18 mouse cellular contexts compared by ENCODE assay signal in genomic region chr9:21625342-21626339, GRCm38 (mm10). TPM values are rescaled to one million over a fixed set of nuclear protein-coding genes. Genes with fewer than 3 reads are reported as not detected.
DNase-seq lines count a peak whose midpoint lies in the region; ATAC-seq and TF ChIP-seq lines count a peak whose summit lies in the region.
"Had no signal": no experiment of that assay in that cellular context is flagged by ENCODE, and none has a peak within 500 bp of the region (broad histone marks: within the 10 kb centered on the region; RNA-seq: fewer than 3 reads in every experiment).

No protein-coding gene starts in this region.

- TF ChIP-seq EP300 in heart, postnatal 0 days (IDR thresholded peaks at IDR 0.05; ENCODE audit: low read depth): no peak

- H3K9ac ChIP-seq in heart, postnatal 0 days (replicated peaks; ENCODE audit: low read depth, low read length): 0 out of 2 replicates have a peak overlapping the region, but pooled peaks have one; percentile 20
- H3K9ac ChIP-seq: forebrain, postnatal 0 days; heart, embryonic 12.5 days; intestine, embryonic 15.5 days; limb, embryonic 15.5 days had no signal

- peak overlapping the region; percentile 51; the same call in 1 of the 2 replicates for H3K27ac ChIP-seq in heart, postnatal 0 days (ENCODE audit: low read depth)
- peak overlapping the region; percentile 100 for H3K27ac ChIP-seq in thymus, adult 2 months (ENCODE audit: control insufficient read depth, insufficient read depth, low read length)
- H3K27ac ChIP-seq: intestine, embryonic 15.5 days; limb, embryonic 15.5 days had no signal

- ATAC-seq in heart, postnatal 0 days (ENCODE audit: insufficient read depth, low read depth): no peak
- no peak for ATAC-seq in megakaryocyte progenitor cell, adult 5-6 weeks (replicated peaks; ENCODE audit: poor library complexity)
- ATAC-seq: forebrain, postnatal 0 days; intestine, embryonic 15.5 days had no signal

- no peak for DNase-seq in heart, postnatal 0 days (ENCODE audit: low spot score)
- no peak for DNase-seq in heart, adult 18-20 months
- DNase-seq in spleen, adult 18-20 months: peak; percentile 24 to 35
- DNase-seq in spleen, adult 12 weeks (ENCODE audit: low spot score): no peak
- peak; percentile 67 for DNase-seq in thymus, adult 2 months
- DNase-seq in cerebellum, postnatal 14 days: no peak
- DNase-seq: adrenal gland, postnatal 10 days; cerebellum, adult 8-10 months; embryo, embryonic 11 days; forebrain, postnatal 0 days; gastrocnemius, postnatal 36 days; kidney, postnatal 25 days; layer of hippocampus, adult 9-11 months; lung, adult 2 months had no signal

- no peak for TF ChIP-seq CTCF in heart, postnatal 0 days (IDR thresholded peaks at IDR 0.05; ENCODE audit: low read depth)
- TF ChIP-seq CTCF in thymus, adult 2 months (IDR thresholded peaks at IDR 0.05; ENCODE audit: borderline replicate concordance, control insufficient read depth, extremely low read depth, insufficient read depth, low read length, poor library complexity): no peak

- 80% methylated on average over 10 of the region's 10 CpGs for WGBS in heart, postnatal 0 days
- WGBS in thymus, adult 2 months: 41% methylated on average over 10 of the region's 10 CpGs

- no peaks in the 10 kb centered on the region for H3K27me3 ChIP-seq in heart, postnatal 0 days (ENCODE audit: control insufficient read depth, insufficient read depth, low read length)
- H3K27me3 ChIP-seq in thymus, adult 2 months (ENCODE audit: control insufficient read depth, insufficient read depth, low read length): no peaks in the 10 kb centered on the region
- H3K27me3 ChIP-seq: heart, embryonic 12.5 days; intestine, embryonic 15.5 days; limb, embryonic 15.5 days had no signal

- TF ChIP-seq POLR2A in thymus, adult 2 months (IDR thresholded peaks at IDR 0.05; ENCODE audit: control insufficient read depth, extremely low read depth, insufficient read depth, low read length, poor library complexity): no peak

- no peaks in the 10 kb centered on the region for H3K4me1 ChIP-seq in heart, postnatal 0 days (ENCODE audit: control insufficient read depth, insufficient read depth)
- peaks cover 23% of the 10 kb centered on the region for H3K4me1 ChIP-seq in thymus, adult 2 months (replicated peaks; ENCODE audit: control insufficient read depth, insufficient read depth, low read length)

- no peak overlapping the region for H3K4me2 ChIP-seq in heart, postnatal 0 days (ENCODE audit: low read depth, low read length)
- H3K4me2 ChIP-seq: heart, embryonic 12.5 days; intestine, embryonic 15.5 days; limb, embryonic 15.5 days had no signal

- no peaks in the 10 kb centered on the region for H3K36me3 ChIP-seq in heart, postnatal 0 days (replicated peaks; ENCODE audit: control insufficient read depth, insufficient read depth, low read length)
- H3K36me3 ChIP-seq in thymus, adult 2 months (ENCODE audit: control insufficient read depth, insufficient read depth, low read length): no peaks in the 10 kb centered on the region
- H3K36me3 ChIP-seq: limb, embryonic 15.5 days had no signal

- no peaks in the 10 kb centered on the region for H3K9me3 ChIP-seq in heart, postnatal 0 days (replicated peaks; ENCODE audit: control insufficient read depth, low read length)
- H3K9me3 ChIP-seq: heart, embryonic 12.5 days; intestine, embryonic 15.5 days; limb, embryonic 15.5 days had no signal

- H3K4me3 ChIP-seq in heart, postnatal 0 days (ENCODE audit: low read depth, low read length): no peak overlapping the region
- peak overlapping the region; percentile 29 for H3K4me3 ChIP-seq in thymus, adult 2 months (ENCODE audit: control insufficient read depth, insufficient read depth, low read length)
- H3K4me3 ChIP-seq: heart, embryonic 12.5 days; intestine, embryonic 15.5 days; limb, embryonic 15.5 days had no signal

RNA-seq across cellular contexts. Expression of gene Smarca4, which starts 9.7 kb away (rescaled TPM):
- total RNA-seq in heart, postnatal 0 days (2014; rRNA removed; ENCODE audit: low replicate concordance): 55.9 and 66.0 TPM in 2 replicates
- 22.2 and 22.9 TPM in 2 replicates for polyA plus RNA-seq in heart, postnatal 0 days (2015; fragmentation: Nextera tagmentation; extraction: Ambion mirVana)
- 10 to 100 TPM; 45.7 to 50.8 TPM for total RNA-seq in heart, adult 18-20 months (2021)
- polyA plus RNA-seq in thymus, adult 2 months (2012; rRNA removed): 156 and 191 TPM in 2 replicates
- total RNA-seq in megakaryocyte progenitor cell, adult 5-6 weeks (2015): 58.8 and 63.2 TPM in 2 replicates
- total RNA-seq in megakaryocyte progenitor cell, adult 5-6 weeks (2017): 64.0 and 71.1 TPM in 2 replicates

RNA-seq across cellular contexts. Expression of gene Yipf2, which starts 33.0 kb away (rescaled TPM):
- 12.3 and 17.6 TPM in 2 replicates for total RNA-seq in heart, postnatal 0 days (2014; rRNA removed; ENCODE audit: low replicate concordance)
- polyA plus RNA-seq in heart, postnatal 0 days (2015; fragmentation: Nextera tagmentation; extraction: Ambion mirVana): 9.1 and 11.9 TPM in 2 replicates
- total RNA-seq in heart, adult 18-20 months (2021): 1 to 10 TPM; 4.8 to 7.6 TPM
- polyA plus RNA-seq in thymus, adult 2 months (2012; rRNA removed): 47.1 and 50.6 TPM in 2 replicates
- total RNA-seq in megakaryocyte progenitor cell, adult 5-6 weeks (2015): 5.3 and 6.6 TPM in 2 replicates
- total RNA-seq in megakaryocyte progenitor cell, adult 5-6 weeks (2017): 15.5 and 19.0 TPM in 2 replicates

RNA-seq across cellular contexts. Expression of gene Timm29, which starts 33.1 kb away (rescaled TPM):
- total RNA-seq in heart, postnatal 0 days (2014; rRNA removed; ENCODE audit: low replicate concordance): 33.4 and 44.6 TPM in 2 replicates
- polyA plus RNA-seq in heart, postnatal 0 days (2015; fragmentation: Nextera tagmentation; extraction: Ambion mirVana): 23.2 and 23.7 TPM in 2 replicates
- total RNA-seq in heart, adult 18-20 months (2021): 10 to 100 TPM; 62.0 to 62.2 TPM
- polyA plus RNA-seq in thymus, adult 2 months (2012; rRNA removed): 43.5 and 45.8 TPM in 2 replicates
- 43.8 and 44.9 TPM in 2 replicates for total RNA-seq in megakaryocyte progenitor cell, adult 5-6 weeks (2015)
- 52.1 and 63.7 TPM in 2 replicates for total RNA-seq in megakaryocyte progenitor cell, adult 5-6 weeks (2017)

Comparison
In these comparisons a context has a peak if more than half of its experiments do, and no peak if none do; other contexts are left out.
1. DNase-seq: peak in spleen, adult 18-20 months (2 of 2) and thymus, adult 2 months (single experiment); none in heart, postnatal 0 days (single experiment), heart, adult 18-20 months (0 of 2), spleen, adult 12 weeks (single experiment) and cerebellum, postnatal 14 days (0 of 2).